Mouse (Mus musculus): ENCODE results near the gene Gm10715.
"Not testable (repeated sequence)": the region's sequence is repeated elsewhere in the genome, so short reads cannot be mapped to it uniquely, and the experiment has no call there.

GRCm38 (mm10) chr9:3006636-3007035, 30.0 kb upstream of the Gm10715 start:
- TF ChIP-seq CTCF (IDR thresholded peaks at IDR 0.05; ENCODE audit: control insufficient read depth, insufficient read depth, insufficient read length); USF1 (IDR thresholded peaks at IDR 0.05; ENCODE audit: low read depth); MYOG (IDR thresholded peaks at IDR 0.05; ENCODE audit: control insufficient read depth, extremely low read depth, insufficient read length); FOSL1 (IDR thresholded peaks at IDR 0.05; ENCODE audit: insufficient read depth, low read length, poor library complexity, severe bottlenecking); MYOD1 (IDR thresholded peaks at IDR 0.05; ENCODE audit: control insufficient read depth, insufficient read length, low read depth): not testable (repeated sequence)
